Mouse (Mus musculus): ENCODE measurements around the gene Ndnf. TPM values are rescaled to one million over a fixed set of nuclear protein-coding genes. Genes with fewer than 3 reads are reported as not detected.
A peak's percentile ranks its signal among the peaks of the same experiment; 100 is the strongest.

Ndnf gene
- total and polyA plus RNA-seq, 2 experiments from 2014 or later = 14.8 to 86.2 TPM

DNA sequence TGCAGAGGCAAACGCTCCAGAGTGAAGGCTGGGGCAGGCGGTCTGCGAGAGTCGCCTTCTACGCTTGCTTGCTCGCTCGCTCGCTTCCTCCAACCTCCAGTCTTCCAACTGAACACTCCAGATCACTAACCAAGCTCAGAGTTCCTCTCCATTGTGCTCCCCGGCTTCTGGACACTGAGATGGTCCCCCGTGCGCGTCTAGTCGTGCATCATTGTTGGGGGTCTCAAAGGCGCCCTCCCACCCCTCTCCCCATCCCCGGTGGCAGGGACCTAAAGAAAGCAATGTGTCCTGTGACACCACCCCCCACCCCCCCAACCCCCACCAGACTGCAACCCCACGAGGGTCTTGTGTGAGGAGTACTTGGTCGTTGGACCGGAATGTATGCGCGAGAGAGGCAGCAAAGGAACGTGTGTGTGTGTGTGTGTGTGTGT is 394 bp upstream of the Ndnf start:
- WGBS = 6% methylated on average over 21 of the region's 21 CpGs
- Histone ChIP-seq H3K36me3 (ENCODE audit: insufficient read depth, low read length) (no peaks in the 10 kb centered on the region), H3K27ac (peak overlapping the region; percentile 11; the same call in 1 of the 2 replicates), H3K27me3 (ENCODE audit: insufficient read depth, low read length) (no peaks in the 10 kb centered on the region), H3K4me1 (ENCODE audit: insufficient read depth, low read length) (peaks cover 3% of the 10 kb centered on the region; the same call in 1 of the 2 replicates), H3K4me2 (ENCODE audit: low read depth, low read length) (peak overlapping the region; percentile 65), H3K4me3 (ENCODE audit: low read length) (peak overlapping the region; percentile 48), H3K9me3 (ENCODE audit: low read length) (no peaks in the 10 kb centered on the region), H3K9ac (replicated peaks; ENCODE audit: low read length) (0 out of 2 replicates have a peak overlapping the region, but pooled peaks have one; percentile 33)
- peak; percentile 56 for DNase-seq (ENCODE audit: low spot score)
- no peak; the same call in 1 of the 2 replicates for ATAC-seq
- no peak for TF ChIP-seq CTCF (IDR thresholded peaks at IDR 0.05; ENCODE audit: low read depth)

DNA sequence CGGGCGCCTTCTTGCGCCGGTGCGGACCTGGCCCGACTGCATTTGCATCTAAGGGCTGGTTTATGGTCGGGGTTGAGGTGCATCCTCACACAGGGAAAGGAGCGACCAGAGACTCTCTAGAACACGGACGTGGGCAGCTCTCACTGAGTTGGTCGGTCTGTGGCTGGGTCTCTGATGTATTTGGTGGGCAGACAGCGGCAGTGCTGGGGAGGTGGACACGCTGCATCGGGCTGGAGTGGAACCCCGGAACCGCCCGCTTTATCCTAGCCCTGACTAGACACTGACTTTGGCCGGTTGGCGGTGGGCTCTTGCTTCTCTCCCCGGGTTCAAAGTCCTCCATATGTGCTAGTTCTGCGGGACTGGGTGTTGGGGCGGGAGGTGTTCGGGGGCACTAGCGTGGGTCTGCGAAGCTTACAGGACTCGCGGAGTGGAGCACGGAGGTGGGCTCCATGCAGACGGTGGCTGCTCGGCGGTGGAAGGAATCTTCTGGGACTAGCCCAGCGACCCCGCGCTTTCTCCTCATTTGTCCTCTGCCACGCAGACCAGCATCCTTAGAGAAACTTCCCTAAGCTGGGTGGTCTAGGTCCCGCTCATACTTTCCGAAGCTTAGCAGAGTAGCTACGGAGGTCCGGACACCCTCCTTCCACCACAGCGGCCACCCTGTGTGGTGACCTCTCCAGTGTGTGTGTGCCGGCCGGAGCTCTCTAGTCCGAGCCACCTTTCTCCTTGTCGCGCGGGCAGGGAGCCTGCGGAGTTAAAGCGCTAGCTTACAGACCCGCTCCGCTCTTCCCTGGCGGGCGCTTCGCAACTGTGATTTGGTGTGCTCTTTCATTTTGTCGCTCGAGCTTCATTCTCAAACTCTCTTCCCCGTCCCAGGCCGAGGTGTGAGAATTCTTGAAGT is 991 bp downstream of the Ndnf start:
- no peaks in the 10 kb centered on the region for H3K9me3 ChIP-seq (ENCODE audit: low read length)
- peak overlapping the region; percentile 48 for H3K4me3 ChIP-seq (ENCODE audit: low read length)
- DNase-seq (ENCODE audit: low spot score) (peak; percentile 46), ATAC-seq (peak; percentile 45; the same call in 1 of the 2 replicates)
- H3K4me1 ChIP-seq (ENCODE audit: insufficient read depth, low read length) = peaks cover 3% of the 10 kb centered on the region; the same call in 1 of the 2 replicates
- H3K36me3 ChIP-seq (ENCODE audit: insufficient read depth, low read length) = no peaks in the 10 kb centered on the region
- H3K9ac ChIP-seq (replicated peaks; ENCODE audit: low read length) = peak overlapping the region; percentile 46
- H3K27ac ChIP-seq = peak overlapping the region; percentile 17
- H3K27me3 ChIP-seq (ENCODE audit: insufficient read depth, low read length) = no peaks in the 10 kb centered on the region
- under 1% methylated on average over 57 of the region's 57 CpGs for WGBS
- no peak for TF ChIP-seq CTCF (IDR thresholded peaks at IDR 0.05; ENCODE audit: low read depth)
- H3K4me2 ChIP-seq (ENCODE audit: low read depth, low read length) = peak overlapping the region; percentile 65

DNA sequence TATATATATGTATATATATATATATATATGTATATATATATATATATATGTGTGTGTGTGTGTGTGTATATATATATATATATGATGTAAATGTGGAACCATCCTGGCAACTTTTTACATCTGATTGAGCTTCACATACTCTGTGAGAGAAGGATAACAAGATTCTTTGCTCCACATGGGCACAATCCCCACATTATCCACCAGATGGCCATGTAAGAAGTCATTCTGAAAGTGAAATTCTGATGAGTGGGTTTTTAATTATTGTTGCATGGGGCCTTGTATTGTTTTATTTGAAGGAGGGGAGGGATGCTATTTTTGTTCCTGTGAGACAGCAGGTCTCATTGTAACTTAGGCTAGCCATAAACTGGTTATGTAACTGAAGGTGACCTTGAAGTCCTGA is 22.5 kb downstream of the Ndnf start:
- ATAC-seq = no peak

GRCm38 (mm10) chr6:65720676-65721075 is 49.3 kb downstream of the Ndnf start:
- H3K9me3 ChIP-seq (ENCODE audit: low read length) = no peaks in the 10 kb centered on the region
- WGBS = 69% methylated on average over 1 of the region's 1 CpGs
- no peak for ATAC-seq

More for the DNA sequence above, 22.5 kb downstream of the Ndnf start:
- peak; percentile 59 for TF ChIP-seq CTCF (IDR thresholded peaks at IDR 0.05; ENCODE audit: low read depth)
- Histone ChIP-seq H3K4me2 (ENCODE audit: low read depth, low read length) (no peak overlapping the region), H3K27ac (no peak overlapping the region), H3K9ac (replicated peaks; ENCODE audit: low read length) (no peak overlapping the region), H3K27me3 (ENCODE audit: insufficient read depth, low read length) (no peaks in the 10 kb centered on the region), H3K9me3 (ENCODE audit: low read length) (no peaks in the 10 kb centered on the region), H3K4me3 (ENCODE audit: low read length) (no peak overlapping the region), H3K4me1 (ENCODE audit: insufficient read depth, low read length) (no peaks in the 10 kb centered on the region), H3K36me3 (ENCODE audit: insufficient read depth, low read length) (no peaks in the 10 kb centered on the region)
- DNase-seq (ENCODE audit: low spot score) = peak; percentile 53

GRCm38 (mm10) chr6:65725677-65726076 is 54.3 kb downstream of the Ndnf start:
- Histone ChIP-seq H3K9ac (replicated peaks; ENCODE audit: low read length) (no peak overlapping the region), H3K27ac (no peak overlapping the region), H3K36me3 (ENCODE audit: insufficient read depth, low read length) (no peaks in the 10 kb centered on the region), H3K27me3 (ENCODE audit: insufficient read depth, low read length) (no peaks in the 10 kb centered on the region), H3K4me1 (ENCODE audit: insufficient read depth, low read length) (no peaks in the 10 kb centered on the region), H3K4me2 (ENCODE audit: low read depth, low read length) (no peak overlapping the region), H3K9me3 (ENCODE audit: low read length) (no peaks in the 10 kb centered on the region), H3K4me3 (ENCODE audit: low read length) (no peak overlapping the region)
- 35% methylated on average over 2 of the region's 2 CpGs for WGBS
- no peak for ATAC-seq
- DNase-seq (ENCODE audit: low spot score) = peak; percentile 28
- no peak for TF ChIP-seq CTCF (IDR thresholded peaks at IDR 0.05; ENCODE audit: low read depth)

More at GRCm38 (mm10) chr6:65720676-65721075, 49.3 kb downstream of the Ndnf start:
- H3K27me3 ChIP-seq (ENCODE audit: insufficient read depth, low read length) = no peaks in the 10 kb centered on the region
- H3K4me2 ChIP-seq (ENCODE audit: low read depth, low read length) = no peak overlapping the region
- no peak overlapping the region for H3K9ac ChIP-seq (replicated peaks; ENCODE audit: low read length)
- TF ChIP-seq CTCF (IDR thresholded peaks at IDR 0.05; ENCODE audit: low read depth) = no peak
- H3K4me1 ChIP-seq (ENCODE audit: insufficient read depth, low read length) = no peaks in the 10 kb centered on the region
- H3K4me3 ChIP-seq (ENCODE audit: low read length) = no peak overlapping the region
- DNase-seq (ENCODE audit: low spot score) = peak; percentile 21
- H3K36me3 ChIP-seq (ENCODE audit: insufficient read depth, low read length) = no peaks in the 10 kb centered on the region
- no peak overlapping the region for H3K27ac ChIP-seq

DNA sequence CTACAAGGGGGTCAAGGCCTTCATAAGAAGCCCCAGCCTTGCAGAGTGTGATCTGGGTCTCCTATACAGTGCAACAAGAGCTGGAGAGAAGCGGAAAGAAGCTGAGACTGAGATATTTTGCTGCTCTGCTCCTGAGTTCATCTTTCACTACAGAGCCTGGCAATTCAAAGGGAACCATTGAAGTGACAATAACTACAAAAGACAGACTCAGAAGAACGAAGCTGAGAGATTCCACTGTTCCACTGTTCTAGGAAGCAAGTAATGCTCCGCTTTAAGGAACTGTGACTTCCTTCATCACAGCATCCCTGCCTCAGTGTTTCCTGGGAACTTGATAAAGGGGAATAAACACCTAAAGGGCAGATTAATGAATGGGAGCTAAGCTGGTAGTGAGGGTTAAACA is 56.9 kb downstream of the Ndnf start:
- WGBS = 67% methylated on average over 3 of the region's 3 CpGs
- no peaks in the 10 kb centered on the region for H3K4me1 ChIP-seq (ENCODE audit: insufficient read depth, low read length)
- no peak for TF ChIP-seq CTCF (IDR thresholded peaks at IDR 0.05; ENCODE audit: low read depth)

GRCm38 (mm10) chr6:65739442-65739841 is 68.1 kb downstream of the Ndnf start:
- Histone ChIP-seq H3K4me2 (ENCODE audit: low read depth, low read length) (no peak overlapping the region), H3K4me1 (ENCODE audit: insufficient read depth, low read length) (no peaks in the 10 kb centered on the region), H3K36me3 (ENCODE audit: insufficient read depth, low read length) (no peaks in the 10 kb centered on the region), H3K4me3 (ENCODE audit: low read length) (no peak overlapping the region), H3K27ac (no peak overlapping the region), H3K27me3 (ENCODE audit: insufficient read depth, low read length) (no peaks in the 10 kb centered on the region), H3K9ac (replicated peaks; ENCODE audit: low read length) (no peak overlapping the region), H3K9me3 (ENCODE audit: low read length) (no peaks in the 10 kb centered on the region)
- no peak for DNase-seq (ENCODE audit: low spot score)
- ATAC-seq = no peak
- no peak for TF ChIP-seq CTCF (IDR thresholded peaks at IDR 0.05; ENCODE audit: low read depth)
- 50% methylated on average over 7 of the region's 8 CpGs for WGBS

More for the DNA sequence above, 56.9 kb downstream of the Ndnf start:
- no peak for ATAC-seq
- no peak overlapping the region for H3K27ac ChIP-seq
- H3K4me3 ChIP-seq (ENCODE audit: low read length) = no peak overlapping the region
- H3K9me3 ChIP-seq (ENCODE audit: low read length) = no peaks in the 10 kb centered on the region
- no peaks in the 10 kb centered on the region for H3K36me3 ChIP-seq (ENCODE audit: insufficient read depth, low read length)
- no peak overlapping the region for H3K4me2 ChIP-seq (ENCODE audit: low read depth, low read length)
- H3K9ac ChIP-seq (replicated peaks; ENCODE audit: low read length) = no peak overlapping the region
- no peak for DNase-seq (ENCODE audit: low spot score)
- no peaks in the 10 kb centered on the region for H3K27me3 ChIP-seq (ENCODE audit: insufficient read depth, low read length)

Data from hindbrain, postnatal 0 days (tissue).